Mouse (Mus musculus): ENCODE results near the gene Zfp985. TPM values are rescaled to one million over a fixed set of nuclear protein-coding genes. Genes with fewer than 3 reads are reported as not detected.
"Not testable (repeated sequence)": the region's sequence is repeated elsewhere in the genome, so short reads cannot be mapped to it uniquely, and the experiment has no call there.

Gene Zfp985
- total RNA-seq (2015; ENCODE audit: low replicate concordance) = 0.42 TPM in 1 of 2 replicates, not detected in the other
- total RNA-seq (2017; ENCODE audit: low replicate concordance) = 0.77 TPM in 1 of 2 replicates, not detected in the other

DNA sequence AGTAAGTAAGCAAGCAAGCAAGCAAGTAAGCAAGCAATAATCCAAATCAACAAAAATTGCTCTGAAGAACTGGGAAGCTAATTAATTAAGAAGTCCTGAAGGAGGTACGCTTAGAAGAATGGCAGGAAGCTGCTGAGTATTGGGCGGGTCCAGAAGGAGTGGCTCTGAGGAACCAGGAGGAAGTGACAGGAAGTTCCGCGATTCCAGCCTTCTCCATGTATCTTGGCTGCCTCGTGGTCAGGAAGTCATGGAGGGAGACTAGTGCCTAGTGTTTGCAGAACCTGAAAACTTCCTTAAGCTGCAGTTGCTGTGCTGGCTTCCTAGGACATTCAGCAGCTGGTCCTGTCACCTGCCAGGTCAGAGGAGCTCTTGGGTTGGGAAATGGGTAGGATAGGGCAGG, at the start of gene Zfp985:
Gene Zfp985 (plus strand): TSS at position 207 of the 400 bp plus-strand sequence.
- ATAC-seq (replicated peaks; ENCODE audit: low FRiP score, poor library complexity, severe bottlenecking) = not testable (repeated sequence)

GRCm38 (mm10) chr4:147509174-147509573, 43.9 kb upstream of the Zfp985 start:
- no peak for ATAC-seq (replicated peaks; ENCODE audit: low FRiP score, poor library complexity, severe bottlenecking)

- ATAC-seq (replicated peaks; ENCODE audit: low FRiP score, poor library complexity, severe bottlenecking) = no peak
Measured at GRCm38 (mm10) chr4:147518981-147519380, 34.1 kb upstream of the Zfp985 start.

GRCm38 (mm10) chr4:147520100-147520499, 33.0 kb upstream of the Zfp985 start:
- no peak for ATAC-seq (replicated peaks; ENCODE audit: low FRiP score, poor library complexity, severe bottlenecking)

GRCm38 (mm10) chr4:147525125-147525524, 28.0 kb upstream of the Zfp985 start:
- ATAC-seq (replicated peaks; ENCODE audit: low FRiP score, poor library complexity, severe bottlenecking) = no peak

- no peak for ATAC-seq (replicated peaks; ENCODE audit: low FRiP score, poor library complexity, severe bottlenecking)
Measured at GRCm38 (mm10) chr4:147530366-147530765, 22.7 kb upstream of the Zfp985 start.

DNA sequence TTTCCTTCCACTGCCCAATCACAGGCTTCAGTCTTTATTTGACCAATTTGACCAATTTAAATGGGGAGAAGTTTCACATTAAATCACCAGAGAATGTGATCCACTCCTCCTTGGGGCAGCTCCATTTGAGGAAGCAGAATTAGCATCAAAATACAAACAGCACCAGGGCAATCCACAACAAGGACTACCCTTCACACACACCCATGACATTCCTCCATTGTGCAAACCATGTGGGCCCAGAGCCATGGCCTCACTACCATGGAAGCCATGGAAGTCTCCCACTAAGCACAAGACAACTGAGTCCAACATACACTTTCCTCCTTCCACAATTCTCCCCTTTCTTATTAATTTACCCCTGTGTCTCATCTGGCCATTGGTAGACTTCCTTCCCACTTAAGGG, 17.2 kb upstream of the Zfp985 start:
- ATAC-seq (replicated peaks; ENCODE audit: low FRiP score, poor library complexity, severe bottlenecking) = not testable (repeated sequence)

DNA sequence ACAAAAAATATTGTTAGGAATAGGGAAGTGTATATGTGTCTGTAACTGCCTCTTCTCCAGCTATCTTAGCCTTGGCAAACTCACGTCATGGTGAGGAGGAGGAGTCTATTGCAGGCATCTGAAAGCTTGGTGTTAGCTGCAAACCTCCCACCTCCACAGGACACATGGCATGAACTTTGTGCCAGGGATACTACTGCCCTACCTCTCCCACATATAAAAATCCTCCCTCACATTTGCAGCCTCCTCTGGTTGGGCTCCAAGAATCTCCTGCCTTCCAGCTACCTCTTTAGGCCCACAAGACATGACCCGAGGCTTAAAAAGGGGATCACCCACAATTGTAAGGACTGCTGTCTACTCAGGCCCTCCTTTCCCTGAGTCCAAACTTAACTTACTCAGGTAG, 15.4 kb upstream of the Zfp985 start:
- ATAC-seq (replicated peaks; ENCODE audit: low FRiP score, poor library complexity, severe bottlenecking) = no peak

- ATAC-seq (replicated peaks; ENCODE audit: low FRiP score, poor library complexity, severe bottlenecking) = not testable (repeated sequence)
Measured at GRCm38 (mm10) chr4:147539918-147540317, 13.2 kb upstream of the Zfp985 start, which contains the start of gene Gm16503. Gene Gm16503, plus strand, starts transcription at chr4:147540218.

DNA sequence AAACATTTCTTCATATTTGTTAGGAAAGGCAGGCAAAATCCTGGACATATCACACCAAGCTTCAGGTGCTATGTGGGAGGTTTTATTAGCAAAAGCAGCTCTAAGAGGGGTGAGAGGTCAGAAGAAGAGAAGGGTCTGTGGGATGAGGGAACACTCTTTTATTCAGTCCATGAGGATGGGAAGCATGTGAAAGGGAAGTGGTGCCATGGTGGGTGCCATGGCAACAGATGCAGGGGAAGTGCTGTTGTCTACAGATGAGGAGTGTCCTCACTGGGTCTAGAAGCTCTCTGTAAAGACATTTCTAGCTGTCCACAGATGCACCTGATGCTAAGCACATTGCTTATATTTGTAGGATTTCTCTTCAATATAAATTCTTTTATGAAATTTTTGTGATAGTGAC, 12.0 kb upstream of the Zfp985 start:
- ATAC-seq (replicated peaks; ENCODE audit: low FRiP score, poor library complexity, severe bottlenecking) = no peak

DNA sequence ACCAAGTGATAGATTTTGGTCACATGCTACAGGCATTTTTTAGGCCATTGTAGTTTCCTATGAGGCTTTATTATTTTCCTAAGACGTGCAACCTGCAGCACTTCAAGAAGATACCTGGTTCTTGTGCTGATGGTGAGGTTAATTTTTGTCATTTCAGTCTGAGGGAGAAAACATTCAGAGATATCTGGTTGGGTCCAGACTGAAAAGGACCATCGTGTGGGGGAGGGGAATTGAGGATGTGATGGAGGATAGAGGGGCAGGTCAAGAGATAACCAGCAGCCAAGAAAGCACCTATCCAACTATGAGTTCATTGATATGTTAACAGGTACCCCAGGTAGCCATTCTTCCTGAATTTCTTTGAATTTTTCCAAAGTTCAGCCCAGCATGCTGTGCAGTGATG, 1.3 kb downstream of the Zfp985 start:
- ATAC-seq (replicated peaks; ENCODE audit: low FRiP score, poor library complexity, severe bottlenecking) = not testable (repeated sequence)

GRCm38 (mm10) chr4:147556921-147557320, 3.8 kb downstream of the Zfp985 start:
- not testable (repeated sequence) for ATAC-seq (replicated peaks; ENCODE audit: low FRiP score, poor library complexity, severe bottlenecking)

DNA sequence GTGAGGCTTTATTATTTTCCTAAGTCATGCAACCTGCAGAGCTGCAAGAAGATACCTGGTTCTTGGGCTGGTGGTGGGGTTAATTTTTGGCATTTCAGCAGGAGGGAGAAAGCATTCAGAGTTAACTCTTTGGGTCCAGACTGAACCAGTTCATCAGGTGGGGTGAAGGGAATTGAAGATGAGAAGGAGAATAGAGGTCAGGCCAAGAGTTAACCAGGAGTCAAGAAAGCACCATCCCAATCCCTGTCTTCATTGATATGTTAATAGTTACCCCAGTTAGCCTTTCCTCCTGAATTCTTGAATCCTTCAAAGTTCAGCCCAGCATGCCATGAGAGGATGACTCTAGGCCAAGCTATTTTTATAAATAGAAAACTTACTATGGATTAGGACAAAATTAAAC, 4.9 kb downstream of the Zfp985 start:
- not testable (repeated sequence) for ATAC-seq (replicated peaks; ENCODE audit: low FRiP score, poor library complexity, severe bottlenecking)

- not testable (repeated sequence) for ATAC-seq (replicated peaks; ENCODE audit: low FRiP score, poor library complexity, severe bottlenecking)
Measured at GRCm38 (mm10) chr4:147559096-147559495, 6.0 kb downstream of the Zfp985 start.

- no peak for ATAC-seq (replicated peaks; ENCODE audit: low FRiP score, poor library complexity, severe bottlenecking)
Measured at GRCm38 (mm10) chr4:147565426-147566220, 12.5 kb downstream of the Zfp985 start.

DNA sequence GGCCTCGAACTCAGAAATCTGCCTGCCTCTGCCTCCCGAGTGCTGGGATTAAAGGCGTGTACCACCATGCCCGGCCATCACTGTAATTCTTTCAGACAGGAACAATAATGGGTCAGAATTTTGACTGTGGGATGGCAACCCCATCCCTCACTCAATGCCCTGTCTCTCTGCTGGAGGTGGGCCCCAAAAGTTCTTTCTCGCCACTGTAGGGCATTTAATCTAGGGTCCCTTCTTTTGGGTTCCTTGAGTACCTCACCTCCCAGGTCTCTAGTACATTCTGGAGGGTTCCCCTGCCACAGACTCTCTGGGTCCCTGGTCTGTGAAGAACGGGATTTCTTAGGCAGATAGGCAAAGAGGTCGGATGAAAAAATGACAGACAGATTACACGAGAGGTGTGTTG, 18.1 kb downstream of the Zfp985 start:
- not testable (repeated sequence) for ATAC-seq (replicated peaks; ENCODE audit: low FRiP score, poor library complexity, severe bottlenecking)

- not testable (repeated sequence) for ATAC-seq (replicated peaks; ENCODE audit: low FRiP score, poor library complexity, severe bottlenecking)
Measured at GRCm38 (mm10) chr4:147579371-147579770, 26.3 kb downstream of the Zfp985 start.

GRCm38 (mm10) chr4:147586511-147587473, 33.7 kb downstream of the Zfp985 start:
- ATAC-seq (replicated peaks; ENCODE audit: low FRiP score, poor library complexity, severe bottlenecking) = no peak

- not testable (repeated sequence) for ATAC-seq (replicated peaks; ENCODE audit: low FRiP score, poor library complexity, severe bottlenecking)
Measured at GRCm38 (mm10) chr4:147594630-147595029, 41.6 kb downstream of the Zfp985 start.

DNA sequence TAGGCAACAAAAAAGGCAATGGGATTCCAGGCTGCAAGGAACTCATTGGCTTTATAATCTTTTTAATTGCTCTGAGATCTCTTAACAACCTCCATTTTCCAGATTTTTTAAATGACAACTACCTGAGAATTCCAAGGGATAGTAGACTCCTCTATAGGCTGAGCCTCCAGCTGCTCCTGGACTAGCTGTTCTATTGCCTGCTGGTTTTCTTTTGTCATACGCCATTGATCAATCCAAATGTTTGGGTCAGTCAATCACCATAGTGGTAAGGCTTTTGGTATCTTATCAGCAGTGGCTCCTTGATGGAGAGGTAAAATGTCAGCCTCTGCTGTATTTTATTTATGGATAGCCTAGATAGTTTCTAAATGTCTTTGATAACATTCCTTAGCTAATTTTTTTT, 44.6 kb downstream of the Zfp985 start:
- no peak for ATAC-seq (replicated peaks; ENCODE audit: low FRiP score, poor library complexity, severe bottlenecking)

All from erythroblast, adult 5-6 weeks (primary cell).